Mouse (Mus musculus) testis, adult 2 months (tissue): Measurements from ENCODE around the gene Rab30.

ENCODE experiments used
- CTCF ChIP-seq: fragments of 200-500 bp; IDR thresholded peaks from 2 replicates; pipeline ENCODE4 v1.5.1; 2012; ENCODE audit warnings: low read depth, mild to moderate bottlenecking, inconsistent platforms, low read length, moderate library complexity; ENCODE audit not compliant: control insufficient read depth, insufficient read depth, insufficient replicate concordance
- POLR2A ChIP-seq: fragments of 200-500 bp; IDR thresholded peaks from 2 replicates; pipeline ENCODE4 v1.6.1; 2012; ENCODE audit warnings: low read depth, mild to moderate bottlenecking, inconsistent platforms, low read length, moderate library complexity; ENCODE audit not compliant: control insufficient read depth

DNA sequence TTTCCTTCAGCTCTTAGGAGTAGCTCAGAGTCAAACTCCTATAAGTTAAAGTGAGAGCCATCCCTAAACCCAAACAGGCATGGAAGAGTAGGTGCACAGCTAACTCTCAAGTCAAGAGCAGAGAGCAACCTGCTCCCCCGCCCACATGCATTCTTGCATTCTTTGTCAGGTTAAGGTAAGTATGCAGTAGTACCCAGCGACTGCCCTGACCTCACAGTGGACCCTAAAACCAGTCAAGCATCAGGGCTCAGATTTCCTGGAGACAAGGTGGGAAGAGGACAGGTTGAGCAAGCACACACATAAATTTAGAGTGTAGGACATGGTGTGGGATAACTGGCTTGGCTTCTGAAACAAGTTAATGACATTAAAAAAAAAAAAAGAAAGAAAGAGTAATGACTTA is 37.7 kb downstream of the Rab30 start:
- no peak for TF ChIP-seq POLR2A
- TF ChIP-seq CTCF: no peak
